Mouse (Mus musculus): ENCODE measurements around the gene Gfra1.

DNA sequence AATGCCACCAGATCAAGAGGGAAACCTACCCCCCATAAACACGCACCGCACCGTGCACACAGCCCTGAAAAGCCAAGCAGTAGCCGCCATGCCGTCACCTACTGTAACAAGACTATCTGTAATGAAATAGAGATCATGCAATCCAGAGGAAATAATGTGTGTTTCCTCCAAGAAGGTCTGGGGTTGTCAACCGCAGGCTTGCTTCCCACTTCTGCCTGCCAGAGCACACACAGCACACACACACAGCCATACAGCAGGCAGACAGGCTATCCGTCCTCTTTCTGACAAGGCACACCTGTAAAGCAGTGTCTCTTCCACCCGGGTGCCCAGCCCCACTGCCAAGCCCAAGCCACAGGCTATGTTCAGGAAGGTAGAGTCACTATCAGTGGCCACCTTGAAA lies 66.2 kb downstream of the Gfra1 start:
- TF ChIP-seq CTCF (IDR thresholded peaks at IDR 0.05; ENCODE audit: low read depth, low read length) (no peak), POLR2A (IDR thresholded peaks at IDR 0.05; ENCODE audit: borderline replicate concordance, low read depth, low read length) (no peak)

Measured in bone marrow macrophage, adult 2 months (primary cell).